Mouse (Mus musculus) lung, postnatal 0 days (tissue): Measurements from ENCODE around the gene Mob2.

Source experiments
- CTCF ChIP-seq: IDR thresholded peaks from 2 replicates; pipeline ENCODE4 v1.5.1; 2016; ENCODE audit warnings: antibody characterized with exemption, mild to moderate bottlenecking
- EP300 ChIP-seq: IDR thresholded peaks from 2 replicates; pipeline ENCODE4 v1.6.1; 2016; ENCODE audit warnings: antibody characterized with exemption, mild to moderate bottlenecking, control low read depth

GRCm38 (mm10) chr7:142020827-142021226 lies 40.0 kb downstream of the Mob2 start:
- TF ChIP-seq CTCF (no peak), EP300 (no peak)
